Mouse (Mus musculus): ENCODE measurements around the gene Sh3pxd2b. TPM values are rescaled to one million over a fixed set of nuclear protein-coding genes. Genes with fewer than 3 reads are reported as not detected.

Gene Sh3pxd2b
- polyA plus RNA-seq, 1 experiment from 2014 or later, result 28.4 TPM

DNA sequence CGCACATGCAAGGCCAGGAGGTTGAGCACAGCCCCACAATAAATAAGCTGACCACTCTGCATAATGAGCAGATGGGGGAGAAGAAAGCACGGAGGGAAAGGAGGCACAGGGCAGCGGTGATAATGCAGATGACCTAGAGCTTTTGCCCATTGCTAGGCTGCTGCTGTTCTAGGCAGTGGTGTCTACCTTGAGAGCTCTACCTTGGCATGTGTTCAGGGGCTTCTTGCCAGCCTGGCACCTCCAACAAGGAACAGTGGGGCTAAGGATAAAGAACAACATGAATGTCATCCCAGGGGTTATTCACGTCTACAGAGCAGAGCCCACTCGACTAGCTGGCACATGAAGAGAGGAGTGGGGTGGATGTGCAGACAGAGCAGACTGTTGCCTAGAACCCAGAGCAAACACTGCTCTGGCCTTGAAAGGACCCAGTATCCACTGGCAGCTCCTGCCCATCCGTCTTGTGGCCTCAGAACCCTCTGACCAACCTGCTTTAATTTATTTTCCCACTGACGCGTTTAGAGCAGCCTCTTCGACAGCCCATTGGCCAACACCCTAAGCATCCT, 26.5 kb downstream of the Sh3pxd2b start:
- no peak for ATAC-seq (replicated peaks; ENCODE audit: low FRiP score)
- 85% methylated on average over 9 of the region's 9 CpGs for WGBS
- H3K4me1 ChIP-seq (replicated peaks; ENCODE audit: control insufficient read depth, insufficient read depth, low read length), result no peaks in the 10 kb centered on the region

DNA sequence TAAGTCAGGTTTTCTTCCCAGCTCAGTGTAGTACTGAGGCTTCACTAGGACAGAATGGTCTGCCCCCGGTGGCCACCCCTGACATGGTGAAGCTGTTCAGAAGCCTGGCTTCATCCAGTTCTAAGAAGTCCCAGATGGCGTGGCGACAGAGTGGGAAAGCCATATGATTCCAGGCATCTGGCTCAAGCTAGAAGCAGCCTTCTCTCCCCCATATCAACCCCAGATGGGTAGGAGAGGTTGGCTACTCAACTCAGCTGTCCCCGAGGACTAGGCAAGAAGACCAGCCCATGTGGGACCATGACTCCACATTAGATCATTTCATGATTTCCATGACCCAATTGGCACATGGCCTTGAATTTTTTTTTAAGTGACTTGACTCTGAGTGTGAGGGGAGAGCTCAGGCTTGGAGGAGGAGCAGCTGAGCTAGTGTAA, 27.5 kb downstream of the Sh3pxd2b start:
- Histone ChIP-seq H3K4me3 (ENCODE audit: low read depth, low read length) (no peak overlapping the region), H3K4me1 (replicated peaks; ENCODE audit: control insufficient read depth, insufficient read depth, low read length) (no peaks in the 10 kb centered on the region), H3K4me2 (ENCODE audit: low read depth, low read length, severe bottlenecking) (no peak overlapping the region), H3K27me3 (ENCODE audit: control insufficient read depth, insufficient read depth, low read length) (no peaks in the 10 kb centered on the region), H3K9ac (ENCODE audit: low read length) (no peak overlapping the region), H3K36me3 (ENCODE audit: control insufficient read depth, insufficient read depth, low read length) (peaks cover 11% of the 10 kb centered on the region; the same call in 1 of the 2 replicates), H3K27ac (ENCODE audit: low read depth, low read length) (no peak overlapping the region), H3K9me3 (ENCODE audit: control insufficient read depth, low read length) (no peaks in the 10 kb centered on the region)
- no peak for DNase-seq (ENCODE audit: low spot score)
- 79% methylated on average over 4 of the region's 4 CpGs for WGBS
- ATAC-seq (replicated peaks; ENCODE audit: low FRiP score), result no peak

More for the DNA sequence above, 26.5 kb downstream of the Sh3pxd2b start:
- Histone ChIP-seq H3K4me3 (ENCODE audit: low read depth, low read length) (no peak overlapping the region), H3K9ac (ENCODE audit: low read length) (no peak overlapping the region; the same call in 1 of the 2 replicates), H3K27ac (ENCODE audit: low read depth, low read length) (no peak overlapping the region), H3K36me3 (ENCODE audit: control insufficient read depth, insufficient read depth, low read length) (peaks cover 11% of the 10 kb centered on the region; the same call in 1 of the 2 replicates), H3K27me3 (ENCODE audit: control insufficient read depth, insufficient read depth, low read length) (no peaks in the 10 kb centered on the region), H3K9me3 (ENCODE audit: control insufficient read depth, low read length) (no peaks in the 10 kb centered on the region), H3K4me2 (ENCODE audit: low read depth, low read length, severe bottlenecking) (no peak overlapping the region)
- no peak for DNase-seq (ENCODE audit: low spot score)

DNA sequence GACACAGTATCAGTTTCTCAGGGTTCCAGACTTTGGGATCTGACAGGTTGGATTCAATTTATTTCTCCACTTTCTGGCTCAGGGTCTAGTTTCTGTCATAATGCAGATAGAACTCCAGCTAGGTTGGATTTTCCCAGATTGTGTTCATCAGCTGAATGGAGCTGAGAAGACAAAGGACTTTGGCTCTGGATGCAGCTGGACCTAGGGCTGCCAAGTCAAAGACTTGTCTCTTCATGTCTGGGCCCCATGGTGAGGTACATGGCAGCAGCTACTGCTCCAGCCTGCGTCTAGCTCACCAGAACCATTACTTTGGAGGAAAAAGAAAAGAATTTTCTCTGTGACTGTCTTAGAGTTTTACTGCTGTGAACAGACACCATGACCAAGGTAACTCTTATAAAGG, 28.5 kb downstream of the Sh3pxd2b start:
- H3K36me3 ChIP-seq (ENCODE audit: control insufficient read depth, insufficient read depth, low read length), result peaks cover 11% of the 10 kb centered on the region; the same call in 1 of the 2 replicates
- ATAC-seq (replicated peaks; ENCODE audit: low FRiP score) (no peak), DNase-seq (ENCODE audit: low spot score) (no peak)
- H3K9me3 ChIP-seq (ENCODE audit: control insufficient read depth, low read length), result no peaks in the 10 kb centered on the region
- H3K27me3 ChIP-seq (ENCODE audit: control insufficient read depth, insufficient read depth, low read length), result no peaks in the 10 kb centered on the region
- 97% methylated on average over 1 of the region's 1 CpGs for WGBS
- no peak overlapping the region for H3K4me3 ChIP-seq (ENCODE audit: low read depth, low read length)
- H3K4me2 ChIP-seq (ENCODE audit: low read depth, low read length, severe bottlenecking), result no peak overlapping the region
- H3K9ac ChIP-seq (ENCODE audit: low read length), result no peak overlapping the region
- no peak overlapping the region for H3K27ac ChIP-seq (ENCODE audit: low read depth, low read length)
- no peaks in the 10 kb centered on the region for H3K4me1 ChIP-seq (replicated peaks; ENCODE audit: control insufficient read depth, insufficient read depth, low read length)

DNA sequence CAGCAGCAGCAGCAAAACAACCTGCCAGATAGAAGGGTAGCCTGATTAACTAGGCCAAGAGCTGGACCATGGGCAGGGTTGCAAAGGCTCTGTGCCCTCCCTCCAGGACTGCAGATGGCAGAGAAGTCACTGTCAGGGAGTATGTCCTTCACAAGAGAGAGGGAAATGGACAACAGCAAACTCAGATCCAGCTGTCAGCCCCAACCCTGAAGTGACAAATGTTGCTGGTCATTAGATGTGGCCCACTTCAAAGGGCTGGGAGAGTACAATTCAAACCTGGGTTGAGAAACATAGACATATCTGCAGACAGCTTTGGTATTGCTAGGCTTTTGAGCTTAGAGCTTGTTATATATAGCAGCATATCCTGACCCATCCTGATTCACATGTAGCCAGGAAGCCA, 32.3 kb downstream of the Sh3pxd2b start:
- Histone ChIP-seq H3K27ac (ENCODE audit: low read depth, low read length) (no peak overlapping the region), H3K9ac (ENCODE audit: low read length) (no peak overlapping the region), H3K27me3 (ENCODE audit: control insufficient read depth, insufficient read depth, low read length) (no peaks in the 10 kb centered on the region), H3K4me3 (ENCODE audit: low read depth, low read length) (no peak overlapping the region), H3K4me1 (replicated peaks; ENCODE audit: control insufficient read depth, insufficient read depth, low read length) (peaks cover 12% of the 10 kb centered on the region; the same call in 1 of the 2 replicates), H3K36me3 (ENCODE audit: control insufficient read depth, insufficient read depth, low read length) (peaks cover 8% of the 10 kb centered on the region; the same call in 1 of the 2 replicates), H3K4me2 (ENCODE audit: low read depth, low read length, severe bottlenecking) (no peak overlapping the region), H3K9me3 (ENCODE audit: control insufficient read depth, low read length) (no peaks in the 10 kb centered on the region)
- ATAC-seq (replicated peaks; ENCODE audit: low FRiP score), result no peak
- DNase-seq (ENCODE audit: low spot score), result no peak

DNA sequence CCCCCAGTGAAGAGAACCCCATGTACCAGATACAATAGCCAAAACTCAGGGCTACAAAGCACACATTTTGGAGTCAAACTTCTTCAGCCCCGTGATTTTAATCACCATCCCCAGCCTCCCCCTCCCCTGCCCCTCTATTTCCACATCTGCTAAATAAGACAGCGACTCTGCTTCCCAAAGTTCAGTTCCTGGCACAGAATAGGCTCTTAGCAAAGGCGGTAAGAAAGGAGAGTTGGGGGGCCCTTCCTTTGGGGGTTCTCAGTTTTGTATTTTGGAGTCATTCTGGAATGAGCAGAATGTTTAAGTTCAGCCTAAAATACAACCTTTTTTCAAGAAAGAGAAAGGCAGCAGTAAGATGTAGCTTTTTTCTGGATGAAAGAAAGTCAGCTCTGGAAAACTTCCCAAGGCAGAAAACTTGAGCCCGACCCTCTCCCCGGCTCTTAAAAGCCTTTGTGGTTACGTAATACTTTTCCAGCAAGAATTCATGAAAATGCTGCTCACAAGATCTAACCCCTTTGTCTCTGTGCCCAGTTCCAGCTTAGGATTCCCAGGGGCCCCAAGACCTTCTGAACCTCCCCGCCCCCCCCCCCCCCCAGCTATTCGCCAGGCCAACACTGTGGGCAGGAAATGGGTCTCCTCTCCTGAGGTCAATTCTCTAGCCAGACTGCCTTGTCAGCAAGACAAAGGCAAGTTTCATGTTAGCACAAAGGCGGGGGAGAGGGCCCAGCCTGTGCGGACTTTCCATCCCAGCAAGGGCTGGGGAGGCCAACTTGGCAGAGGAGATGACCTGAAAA, 35.9 kb downstream of the Sh3pxd2b start:
- Histone ChIP-seq H3K4me1 (replicated peaks; ENCODE audit: control insufficient read depth, insufficient read depth, low read length) (peaks cover 12% of the 10 kb centered on the region; the same call in 1 of the 2 replicates), H3K9ac (ENCODE audit: low read length) (peak overlapping the region; percentile 27; the same call in 1 of the 2 replicates), H3K27me3 (ENCODE audit: control insufficient read depth, insufficient read depth, low read length) (no peaks in the 10 kb centered on the region), H3K4me2 (ENCODE audit: low read depth, low read length, severe bottlenecking) (no peak overlapping the region), H3K4me3 (ENCODE audit: low read depth, low read length) (no peak overlapping the region), H3K36me3 (ENCODE audit: control insufficient read depth, insufficient read depth, low read length) (peaks cover 2% of the 10 kb centered on the region; the same call in 1 of the 2 replicates), H3K27ac (ENCODE audit: low read depth, low read length) (peak overlapping the region; percentile 94), H3K9me3 (ENCODE audit: control insufficient read depth, low read length) (no peaks in the 10 kb centered on the region)
- DNase-seq (ENCODE audit: low spot score), result peak; percentile 77
- WGBS, result 1% methylated on average over 9 of the region's 10 CpGs
- peak; percentile 85 for ATAC-seq (replicated peaks; ENCODE audit: low FRiP score)

DNA sequence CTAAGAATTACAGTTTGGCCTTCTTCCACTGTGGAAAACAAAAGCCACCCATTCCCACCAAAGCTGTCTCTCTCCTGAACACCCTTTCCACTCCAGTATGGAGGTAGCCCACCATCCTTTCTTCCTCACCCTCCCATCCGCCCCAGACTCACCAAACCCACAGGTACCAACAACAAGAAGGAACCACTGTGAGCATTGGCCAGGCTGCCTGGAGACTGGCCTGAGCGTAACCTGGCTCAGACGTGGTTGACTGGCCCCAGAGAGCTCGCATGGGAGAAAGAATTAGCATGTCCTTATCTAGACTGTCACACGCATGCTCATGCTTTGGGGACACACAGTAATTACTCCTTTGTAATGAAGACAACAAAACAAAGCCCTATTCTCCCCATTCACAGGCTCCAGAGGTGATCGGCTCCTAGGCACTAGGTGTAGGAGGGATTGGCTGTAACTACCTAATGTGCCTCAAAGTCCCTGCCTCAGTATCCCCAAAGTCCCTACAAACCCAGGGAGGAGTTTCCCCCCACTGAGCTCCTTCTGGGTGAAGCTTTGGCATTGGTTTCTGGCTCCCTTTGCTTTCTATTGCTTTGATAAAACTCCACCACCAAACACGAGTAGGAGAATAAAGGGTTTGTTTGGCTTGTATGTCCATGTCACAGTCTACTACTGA, 36.6 kb downstream of the Sh3pxd2b start:
- DNase-seq (ENCODE audit: low spot score) (peak; percentile 54), ATAC-seq (replicated peaks; ENCODE audit: low FRiP score) (no peak; the same call in none of the 2 replicates)
- 40% methylated on average over 7 of the region's 7 CpGs for WGBS
- H3K4me3 ChIP-seq (ENCODE audit: low read depth, low read length), result no peak overlapping the region
- H3K4me2 ChIP-seq (ENCODE audit: low read depth, low read length, severe bottlenecking), result no peak overlapping the region
- peaks cover 2% of the 10 kb centered on the region; the same call in 1 of the 2 replicates for H3K36me3 ChIP-seq (ENCODE audit: control insufficient read depth, insufficient read depth, low read length)
- peak overlapping the region; percentile 21; the same call in 1 of the 2 replicates for H3K9ac ChIP-seq (ENCODE audit: low read length)
- no peaks in the 10 kb centered on the region for H3K27me3 ChIP-seq (ENCODE audit: control insufficient read depth, insufficient read depth, low read length)
- peaks cover 12% of the 10 kb centered on the region; the same call in 1 of the 2 replicates for H3K4me1 ChIP-seq (replicated peaks; ENCODE audit: control insufficient read depth, insufficient read depth, low read length)
- H3K9me3 ChIP-seq (ENCODE audit: control insufficient read depth, low read length), result no peaks in the 10 kb centered on the region
- peak overlapping the region; percentile 94 for H3K27ac ChIP-seq (ENCODE audit: low read depth, low read length)

DNA sequence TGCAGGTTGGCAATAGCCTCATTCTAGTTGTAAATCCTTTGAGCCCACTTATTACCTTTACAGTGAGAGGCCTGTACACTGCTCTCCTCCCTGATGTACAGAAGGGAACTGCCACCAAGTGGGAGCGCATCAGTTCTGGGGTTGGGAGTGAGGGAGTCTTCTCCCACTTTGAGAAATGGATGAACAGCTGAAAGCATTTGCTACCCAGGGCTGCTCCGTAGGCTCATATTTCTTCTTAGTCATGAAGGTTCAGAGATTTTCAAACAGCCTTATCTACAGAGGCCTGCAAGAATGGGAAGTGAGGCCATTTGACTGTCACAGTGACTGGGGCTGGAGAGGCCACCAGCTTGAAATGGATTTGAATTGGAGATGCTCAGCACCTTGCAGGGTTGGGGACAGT, 38.4 kb downstream of the Sh3pxd2b start:
- no peak for ATAC-seq (replicated peaks; ENCODE audit: low FRiP score)
- H3K9ac ChIP-seq (ENCODE audit: low read length), result no peak overlapping the region
- WGBS, result 96% methylated on average over 2 of the region's 2 CpGs
- no peak for DNase-seq (ENCODE audit: low spot score)
- peaks cover 12% of the 10 kb centered on the region; the same call in 1 of the 2 replicates for H3K4me1 ChIP-seq (replicated peaks; ENCODE audit: control insufficient read depth, insufficient read depth, low read length)
- no peak overlapping the region for H3K4me3 ChIP-seq (ENCODE audit: low read depth, low read length)
- H3K4me2 ChIP-seq (ENCODE audit: low read depth, low read length, severe bottlenecking), result no peak overlapping the region
- H3K36me3 ChIP-seq (ENCODE audit: control insufficient read depth, insufficient read depth, low read length), result peaks cover 2% of the 10 kb centered on the region; the same call in 1 of the 2 replicates
- no peak overlapping the region for H3K27ac ChIP-seq (ENCODE audit: low read depth, low read length)
- no peaks in the 10 kb centered on the region for H3K9me3 ChIP-seq (ENCODE audit: control insufficient read depth, low read length)
- no peaks in the 10 kb centered on the region for H3K27me3 ChIP-seq (ENCODE audit: control insufficient read depth, insufficient read depth, low read length)

DNA sequence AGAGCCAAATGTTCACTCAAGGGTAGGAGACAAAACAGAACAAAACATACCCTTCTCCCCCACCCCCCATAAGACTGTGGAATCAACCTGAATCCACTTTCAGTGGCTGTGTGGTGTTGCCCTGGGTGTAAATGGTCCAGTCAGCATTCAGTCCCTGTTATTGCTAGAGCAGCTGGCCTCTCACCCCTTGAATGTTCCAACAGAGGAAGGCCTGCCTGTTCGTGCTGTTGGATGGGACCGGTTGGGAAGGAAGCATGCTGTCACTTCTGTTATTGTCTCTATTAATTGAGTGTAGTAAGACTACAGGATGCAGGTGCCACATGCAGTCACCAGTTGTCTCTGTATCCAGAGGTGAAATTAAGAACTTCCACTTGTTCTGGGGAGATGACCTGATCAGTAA, 40.4 kb downstream of the Sh3pxd2b start:
- H3K27ac ChIP-seq (ENCODE audit: low read depth, low read length), result no peak overlapping the region

More for the DNA sequence above, 40.4 kb downstream of the Sh3pxd2b start:
- ATAC-seq (replicated peaks; ENCODE audit: low FRiP score), result no peak
- Histone ChIP-seq H3K36me3 (ENCODE audit: control insufficient read depth, insufficient read depth, low read length) (peaks cover 2% of the 10 kb centered on the region; the same call in 1 of the 2 replicates), H3K27me3 (ENCODE audit: control insufficient read depth, insufficient read depth, low read length) (no peaks in the 10 kb centered on the region), H3K4me3 (ENCODE audit: low read depth, low read length) (no peak overlapping the region), H3K9ac (ENCODE audit: low read length) (no peak overlapping the region), H3K4me2 (ENCODE audit: low read depth, low read length, severe bottlenecking) (no peak overlapping the region), H3K4me1 (replicated peaks; ENCODE audit: control insufficient read depth, insufficient read depth, low read length) (peaks cover 5% of the 10 kb centered on the region; the same call in 1 of the 2 replicates), H3K9me3 (ENCODE audit: control insufficient read depth, low read length) (no peaks in the 10 kb centered on the region)
- no peak for DNase-seq (ENCODE audit: low spot score)
- 87% methylated on average over 2 of the region's 2 CpGs for WGBS
